Mouse (Mus musculus): ENCODE data around the gene Coro7. TPM values are rescaled to one million over a fixed set of nuclear protein-coding genes. Genes with fewer than 3 reads are reported as not detected.

The Coro7 gene
- total RNA-seq, 2 experiments from 2014 or later = 78.4 to 85.4 TPM

DNA sequence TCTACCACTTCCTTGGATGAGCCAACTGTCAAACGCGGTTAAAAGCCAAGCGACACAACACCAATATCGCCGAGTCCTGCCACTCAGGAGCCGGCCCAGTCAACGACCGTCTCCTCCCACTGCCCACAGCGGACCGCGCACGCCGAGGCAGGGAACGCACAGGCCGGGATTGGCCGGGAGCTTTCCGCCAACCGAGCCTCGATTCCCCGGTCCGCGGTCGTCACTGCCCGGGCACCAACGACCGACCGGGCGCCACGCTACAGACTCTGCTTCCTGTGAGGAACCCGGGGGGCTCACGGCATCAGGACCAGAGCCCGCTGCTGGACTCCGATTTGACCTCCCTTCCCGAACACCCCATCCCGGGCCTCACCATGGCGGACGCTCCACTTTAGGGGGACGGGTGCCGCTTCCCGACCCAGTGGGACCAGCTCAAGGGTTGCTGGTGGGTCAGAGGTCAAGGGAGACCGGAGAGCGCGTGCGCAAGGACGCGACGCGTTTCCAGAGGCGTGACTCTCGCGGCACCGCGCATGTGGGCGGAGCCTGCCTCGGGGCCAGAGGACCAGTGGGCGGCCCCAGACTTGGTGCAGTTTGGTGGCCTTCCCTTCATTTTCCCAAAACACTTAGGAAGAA lies 55.0 kb downstream of the Coro7 start, which contains the start of gene Pam16:
Gene Pam16, minus strand, starts transcription at position 508 of the 630 bp plus-strand sequence.
- DNase-seq (ENCODE audit: low spot score in 2 of 2) = peak; percentile 90 to 91

DNA sequence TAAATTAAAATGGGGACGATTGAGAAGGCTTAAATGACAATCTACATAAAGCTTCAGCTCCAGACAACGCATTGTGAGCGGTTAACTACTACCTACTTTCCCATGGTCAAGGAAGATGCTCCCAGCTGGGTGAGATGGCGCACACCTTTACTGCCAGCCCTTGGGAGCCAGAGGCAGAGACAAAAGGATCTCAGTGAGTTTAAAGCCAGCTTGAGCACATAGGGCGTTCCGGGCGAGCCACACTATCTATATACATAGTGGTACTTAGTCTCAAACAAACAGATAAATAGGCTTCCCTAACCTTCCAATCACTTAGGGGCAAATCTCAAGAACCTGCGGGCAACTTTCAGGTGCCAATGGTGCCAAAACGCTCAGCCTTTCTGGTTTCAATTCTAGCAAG lies 55.5 kb downstream of the Coro7 start:
- no peak for DNase-seq (ENCODE audit: low spot score in 2 of 2)

DNA sequence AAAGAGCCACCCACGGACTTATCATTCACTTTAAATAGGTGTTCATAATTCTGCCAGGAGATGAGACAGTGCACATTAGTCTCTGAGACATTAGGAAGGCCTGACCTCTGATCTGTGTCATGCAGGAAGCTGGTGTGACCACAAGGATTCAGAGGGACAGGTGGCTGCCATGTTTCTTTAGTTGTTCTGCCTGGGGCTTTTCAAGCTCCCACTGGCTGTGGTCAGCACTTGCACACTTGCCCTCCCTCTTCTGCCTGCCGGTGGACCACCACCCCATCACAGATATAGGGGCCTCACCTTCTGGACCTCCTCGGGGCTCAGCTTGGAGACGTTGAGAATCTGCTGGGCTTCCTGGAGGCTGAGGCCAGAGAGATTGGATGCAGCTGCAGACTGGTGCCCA lies 62.7 kb downstream of the Coro7 start:
- no peak for DNase-seq (ENCODE audit: low spot score in 2 of 2)

DNA sequence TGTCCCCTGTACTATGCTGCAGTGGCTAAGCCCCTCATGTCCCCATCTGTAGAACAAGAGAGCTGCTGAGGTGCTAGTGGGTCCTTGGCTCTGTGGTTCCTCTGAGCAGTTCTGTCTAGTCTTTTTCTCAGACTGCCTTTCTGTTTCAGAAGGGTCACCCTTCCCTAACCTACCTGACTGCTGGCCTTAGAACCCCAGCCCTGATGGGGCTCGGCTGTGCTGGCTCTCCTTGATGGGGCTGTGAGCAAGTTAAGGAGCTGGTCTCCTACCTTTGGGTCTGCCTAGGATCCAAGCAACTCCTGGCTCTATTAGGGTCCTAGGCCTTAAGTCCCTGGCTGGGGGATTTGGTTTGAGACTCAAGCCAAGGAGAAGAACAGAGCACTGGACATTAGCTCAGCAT lies 64.3 kb downstream of the Coro7 start:
- DNase-seq (ENCODE audit: low spot score in 2 of 2) = no peak

DNA sequence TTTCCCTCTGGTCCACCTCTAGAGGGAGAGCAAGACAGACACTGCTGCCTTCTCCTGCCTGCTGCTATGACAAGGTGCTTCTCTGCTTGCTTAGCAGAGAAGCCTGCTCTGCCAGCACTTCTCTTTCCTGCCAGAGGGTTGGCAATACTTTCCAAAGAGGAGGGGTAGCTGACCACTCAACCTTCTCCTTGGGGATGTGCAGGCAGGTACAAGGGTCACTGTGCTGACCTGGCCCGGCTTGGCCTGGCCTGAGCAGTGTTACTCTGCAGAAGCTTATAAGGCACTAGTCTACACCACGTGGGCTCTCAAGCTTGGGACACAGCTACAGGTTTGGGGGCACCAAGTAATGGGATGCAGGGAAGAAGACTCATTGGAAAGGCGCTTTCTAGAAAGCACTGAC lies 64.9 kb downstream of the Coro7 start:
- DNase-seq (ENCODE audit: low spot score in 2 of 2) = no peak

DNA sequence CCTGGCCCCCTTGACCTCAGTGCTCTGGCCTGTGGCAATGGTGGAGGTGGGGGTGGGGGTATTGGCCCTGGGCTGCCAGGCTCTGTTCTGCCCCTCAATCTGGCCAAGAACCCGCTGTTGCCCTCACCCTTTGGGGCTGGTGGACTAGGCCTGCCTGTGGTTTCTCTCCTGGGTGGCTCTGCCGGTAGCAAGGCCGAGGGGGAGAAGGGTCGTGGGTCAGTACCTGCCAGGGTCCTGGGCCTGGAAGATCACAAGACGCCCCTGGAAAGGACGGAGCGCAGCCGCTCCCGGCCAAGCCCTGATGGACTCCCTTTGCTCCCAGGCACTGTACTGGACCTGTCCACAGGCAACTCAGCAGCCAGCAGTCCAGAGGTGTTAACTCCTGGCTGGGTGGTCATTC lies 65.8 kb downstream of the Coro7 start:
- no peak for DNase-seq (ENCODE audit: low spot score in 2 of 2)

DNA sequence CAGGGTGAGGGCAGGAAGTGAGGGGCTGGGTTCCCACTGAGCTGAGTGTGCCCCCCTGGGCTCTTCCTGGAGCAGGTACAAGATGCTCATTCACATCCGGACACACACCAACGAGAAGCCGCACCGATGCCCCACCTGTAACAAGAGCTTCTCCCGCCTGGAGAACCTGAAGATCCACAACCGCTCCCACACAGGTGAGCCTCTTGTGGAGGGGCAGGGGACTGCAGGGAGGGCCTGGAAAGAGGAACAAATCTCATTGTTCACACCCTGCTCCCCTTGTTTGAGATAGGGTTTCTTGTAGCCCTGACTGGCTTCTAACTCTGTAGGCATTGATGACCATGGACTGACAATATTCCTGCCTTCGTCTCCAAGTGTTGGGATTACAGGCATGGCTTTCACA lies 67.9 kb downstream of the Coro7 start:
- DNase-seq (ENCODE audit: low spot score in 2 of 2) = no peak

DNA sequence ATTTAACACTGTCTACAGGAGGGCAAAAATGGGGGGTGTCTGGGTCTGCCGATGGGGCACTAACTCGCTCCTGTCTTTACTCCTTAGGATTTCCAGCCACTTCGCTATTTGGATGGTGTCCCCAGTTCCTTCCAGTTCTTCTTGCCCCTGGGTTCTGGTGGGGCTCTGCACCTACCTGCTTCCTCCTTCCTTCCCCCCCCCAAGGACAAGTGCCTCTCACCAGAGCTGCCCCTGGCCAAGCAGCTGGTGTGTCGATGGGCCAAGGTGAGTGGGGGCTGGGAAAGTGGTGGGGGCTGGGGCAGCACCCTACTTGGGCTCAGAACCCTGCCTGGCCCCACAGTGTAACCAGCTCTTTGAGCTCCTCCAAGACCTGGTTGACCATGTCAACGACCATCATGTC lies 68.4 kb downstream of the Coro7 start:
- no peak for DNase-seq (ENCODE audit: low spot score in 2 of 2)

DNA sequence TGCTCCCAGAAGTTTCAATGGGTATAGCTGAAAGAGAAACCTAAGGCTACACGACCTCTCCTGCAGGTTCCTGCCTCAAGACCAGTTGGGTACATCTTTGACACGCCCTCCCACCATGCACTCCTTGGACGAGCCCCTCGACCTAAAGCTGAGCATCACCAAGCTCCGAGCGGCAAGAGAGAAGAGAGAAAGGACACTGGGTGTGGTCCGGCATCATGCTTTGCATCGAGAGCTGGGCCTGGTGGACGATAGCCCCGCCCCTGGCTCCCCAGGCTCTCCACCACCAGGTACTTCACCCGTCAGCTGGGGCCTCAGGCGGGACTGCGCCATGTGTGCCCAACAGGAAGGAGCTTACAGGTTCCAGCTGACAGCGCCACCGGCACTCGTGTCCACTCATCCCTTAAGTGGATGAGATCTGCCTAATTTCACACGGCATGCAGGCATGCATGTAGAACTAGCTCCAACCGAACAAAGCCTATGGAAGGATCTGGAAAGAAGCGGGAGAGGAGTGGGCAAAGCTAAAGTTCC lies 71.0 kb downstream of the Coro7 start:
- DNase-seq (ENCODE audit: low spot score in 2 of 2) = no peak

DNA sequence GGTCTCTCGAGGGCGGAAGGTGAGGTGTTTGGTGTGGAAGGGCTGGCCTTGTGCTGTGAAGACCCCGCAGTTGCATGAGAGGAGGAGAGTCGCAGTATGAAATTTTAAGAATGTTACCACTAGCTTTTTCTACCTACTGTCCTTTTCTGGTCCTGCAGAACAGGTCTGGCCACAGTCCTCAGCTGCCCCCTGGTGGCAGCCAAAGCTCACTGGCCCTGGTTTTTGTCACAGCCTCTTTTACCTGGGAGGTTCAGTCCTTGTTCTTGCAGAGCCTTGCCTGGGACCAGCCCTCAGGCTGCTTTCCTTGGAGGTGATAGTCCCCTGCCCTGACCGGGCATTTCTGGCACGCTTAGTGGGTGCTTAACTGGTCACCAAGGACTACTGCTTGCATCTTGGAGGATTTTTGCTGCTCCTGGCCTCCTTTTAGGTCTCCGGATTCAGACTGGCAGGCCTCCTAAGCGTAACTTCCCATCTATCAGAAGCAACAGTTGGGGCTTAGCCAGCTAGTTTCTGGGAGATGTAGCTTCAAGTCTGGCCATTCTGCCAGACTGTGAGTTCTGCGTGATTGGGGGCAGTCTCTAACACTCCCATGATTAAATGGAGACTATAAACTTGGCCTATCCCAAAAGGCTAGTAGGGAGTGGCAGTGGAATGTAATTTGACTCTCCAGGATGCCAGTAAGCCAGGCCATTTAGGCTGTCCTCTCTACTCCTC lies 71.6 kb downstream of the Coro7 start:
- DNase-seq (ENCODE audit: low spot score in 2 of 2) = peak; percentile 81 to 84

DNA sequence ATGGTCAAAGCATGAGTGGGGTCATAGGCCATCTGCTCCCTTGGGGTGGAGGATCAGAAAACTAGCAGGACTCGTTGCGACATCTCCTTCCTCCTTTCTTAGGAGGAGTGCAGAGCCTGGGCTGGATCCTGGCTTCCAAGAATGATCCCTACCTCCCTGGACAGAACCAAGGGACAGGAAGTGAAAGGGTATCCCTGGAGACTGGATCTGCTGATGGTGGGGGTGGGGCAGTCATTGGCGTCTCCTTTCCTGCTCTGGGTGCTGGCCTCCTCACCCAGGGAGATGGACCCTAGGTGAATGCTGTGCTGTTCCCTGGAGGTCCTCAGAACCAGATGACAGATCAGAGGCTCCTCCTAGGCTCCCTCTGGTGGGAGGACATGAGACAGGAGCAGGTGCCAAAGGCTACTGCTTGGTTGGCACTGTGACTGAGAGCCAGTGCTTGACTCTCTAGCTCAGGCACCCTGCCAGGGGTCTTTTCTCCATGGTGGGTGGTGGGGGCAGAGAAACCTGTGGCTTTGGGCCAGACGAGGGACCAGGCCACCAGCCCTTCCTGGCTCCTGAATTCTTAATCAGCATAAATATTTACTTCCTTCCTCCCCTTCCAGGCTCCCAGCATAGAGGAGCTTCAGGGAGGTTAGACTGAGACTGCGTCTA lies 73.0 kb downstream of the Coro7 start:
- no peak for DNase-seq (ENCODE audit: low spot score in 2 of 2)

DNA sequence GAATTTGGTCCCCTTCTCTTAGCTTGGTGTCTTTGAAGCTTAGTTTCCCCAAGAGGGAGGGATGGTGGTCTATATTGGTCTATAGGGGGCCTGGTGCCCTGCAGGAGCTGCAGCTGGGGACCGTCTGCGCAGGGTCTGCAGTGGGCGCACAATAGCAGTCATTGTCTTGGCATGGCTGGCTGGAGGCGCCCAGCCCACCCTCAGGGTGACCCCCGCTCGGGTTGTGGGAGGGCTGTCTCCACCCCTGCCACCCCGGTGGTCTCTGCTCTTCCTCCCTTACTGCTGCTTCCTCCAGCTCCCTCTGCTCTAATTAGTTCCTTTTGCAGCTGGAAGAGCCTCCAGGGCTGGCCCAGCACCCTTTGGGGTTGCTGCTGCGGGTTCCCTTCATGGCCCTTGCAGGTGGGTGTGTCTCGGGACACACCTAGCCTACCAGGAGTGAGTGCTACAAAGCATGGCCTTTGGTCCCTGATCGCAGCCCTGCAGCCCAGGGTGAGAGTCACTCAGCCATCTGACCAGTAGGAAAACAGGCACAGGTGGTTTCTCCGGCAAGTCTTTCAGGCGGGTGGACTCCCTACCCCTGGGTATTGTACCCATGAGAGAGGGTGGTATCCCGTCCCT lies 74.0 kb downstream of the Coro7 start:
- DNase-seq (ENCODE audit: low spot score in 2 of 2) = no peak

DNA sequence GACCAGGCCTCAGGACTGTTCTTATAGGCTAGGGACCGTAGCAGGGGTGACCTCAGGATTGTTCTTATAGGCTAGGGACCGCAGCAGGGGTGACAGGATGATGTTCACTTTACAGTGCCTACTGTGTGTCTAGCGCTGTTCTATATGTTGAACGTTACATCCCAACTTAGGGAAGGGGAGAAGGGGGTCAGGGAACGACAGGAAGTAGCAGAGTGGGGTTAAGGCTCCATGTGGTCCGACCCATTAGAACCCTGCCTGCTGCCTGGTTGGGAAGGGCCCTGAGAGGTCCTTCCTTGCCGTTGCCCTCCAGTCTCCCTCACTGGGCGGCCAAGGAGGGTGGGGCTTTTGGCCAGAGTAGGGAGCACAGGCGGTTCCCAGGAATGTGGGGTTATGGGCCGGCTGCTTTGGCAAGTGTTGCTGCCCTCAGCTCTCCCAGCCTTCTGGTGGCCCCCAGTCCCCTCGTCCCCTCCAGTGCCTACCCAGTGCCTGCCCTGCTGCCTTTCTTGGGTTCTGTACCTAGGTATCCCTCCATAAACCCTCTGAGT lies 75.2 kb downstream of the Coro7 start:
- no peak for DNase-seq (ENCODE audit: low spot score in 2 of 2)

DNA sequence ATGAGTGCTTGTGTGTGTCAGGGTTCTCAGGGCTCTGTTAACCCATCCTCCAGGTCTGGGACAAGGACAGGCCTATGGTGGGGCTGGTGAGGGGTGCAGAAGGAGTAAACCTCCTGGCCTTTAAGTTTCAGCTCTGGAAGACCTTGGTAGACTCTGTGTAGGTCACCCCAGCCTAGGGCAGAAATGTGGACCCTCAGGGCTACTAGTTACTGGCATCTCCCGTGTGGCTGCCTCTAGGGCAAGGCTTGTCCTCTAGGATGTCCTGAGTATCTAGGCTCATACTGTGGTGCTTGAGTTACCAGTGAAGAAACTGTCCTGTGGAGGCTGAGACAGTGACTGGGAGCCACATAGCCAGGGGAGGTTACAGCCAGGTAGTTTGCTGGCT lies 76.1 kb downstream of the Coro7 start:
- no peak for DNase-seq (ENCODE audit: low spot score in 2 of 2)

DNA sequence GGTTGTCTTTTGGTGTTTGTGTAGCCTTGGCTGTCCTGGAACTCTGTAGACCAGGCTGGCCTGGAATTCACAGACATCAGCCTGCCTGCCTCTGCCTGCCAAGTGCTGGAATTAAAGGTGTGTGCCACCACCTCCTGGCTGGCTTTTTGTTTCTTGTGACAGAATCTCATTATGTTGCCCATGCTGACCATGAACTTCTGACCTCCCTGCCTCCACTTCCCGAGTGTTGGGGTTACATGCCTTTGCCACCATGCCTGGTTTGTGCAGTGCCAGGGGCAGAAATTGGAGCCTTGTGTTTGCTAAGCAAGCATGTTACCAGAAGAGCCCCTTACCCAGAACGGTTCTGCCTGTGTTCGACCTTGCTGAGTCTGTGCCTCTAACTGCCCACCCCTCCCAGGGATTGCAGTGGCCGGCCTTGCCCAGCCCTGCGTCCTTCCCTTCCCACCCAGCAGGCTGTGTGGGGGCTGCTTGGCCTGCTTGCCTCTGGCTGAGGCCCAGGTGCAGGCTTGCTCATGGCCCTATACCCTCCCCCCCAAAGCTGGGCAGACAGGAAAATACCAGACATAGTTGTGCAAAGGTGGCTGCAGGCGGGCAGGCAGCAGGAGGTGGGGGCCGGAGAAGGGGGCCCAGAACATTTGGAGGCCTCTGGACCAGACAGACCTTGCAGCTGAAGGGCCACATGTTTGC lies 76.7 kb downstream of the Coro7 start:
- no peak for DNase-seq (ENCODE audit: low spot score in 2 of 2)

DNA sequence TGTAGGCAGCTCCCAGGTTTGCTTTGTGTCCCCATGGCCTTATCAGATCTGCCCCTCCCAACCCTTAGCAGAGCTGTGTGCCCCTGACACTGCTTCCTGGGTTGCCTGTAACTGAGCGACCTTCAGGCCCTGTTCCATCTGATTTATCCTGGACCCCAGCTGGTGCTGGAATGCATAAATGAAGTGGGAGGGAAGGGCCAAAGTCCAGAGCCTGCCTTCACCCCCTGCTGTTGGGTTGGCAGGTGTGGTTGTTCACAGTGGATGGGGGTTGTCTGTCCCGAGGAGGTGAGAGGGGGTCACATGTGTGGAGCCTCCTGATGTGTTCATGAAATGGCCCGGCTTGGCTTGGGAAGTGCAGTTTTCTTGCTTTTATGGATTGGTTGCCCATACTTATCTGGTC lies 77.4 kb downstream of the Coro7 start:
- DNase-seq (ENCODE audit: low spot score in 2 of 2) = no peak

DNA sequence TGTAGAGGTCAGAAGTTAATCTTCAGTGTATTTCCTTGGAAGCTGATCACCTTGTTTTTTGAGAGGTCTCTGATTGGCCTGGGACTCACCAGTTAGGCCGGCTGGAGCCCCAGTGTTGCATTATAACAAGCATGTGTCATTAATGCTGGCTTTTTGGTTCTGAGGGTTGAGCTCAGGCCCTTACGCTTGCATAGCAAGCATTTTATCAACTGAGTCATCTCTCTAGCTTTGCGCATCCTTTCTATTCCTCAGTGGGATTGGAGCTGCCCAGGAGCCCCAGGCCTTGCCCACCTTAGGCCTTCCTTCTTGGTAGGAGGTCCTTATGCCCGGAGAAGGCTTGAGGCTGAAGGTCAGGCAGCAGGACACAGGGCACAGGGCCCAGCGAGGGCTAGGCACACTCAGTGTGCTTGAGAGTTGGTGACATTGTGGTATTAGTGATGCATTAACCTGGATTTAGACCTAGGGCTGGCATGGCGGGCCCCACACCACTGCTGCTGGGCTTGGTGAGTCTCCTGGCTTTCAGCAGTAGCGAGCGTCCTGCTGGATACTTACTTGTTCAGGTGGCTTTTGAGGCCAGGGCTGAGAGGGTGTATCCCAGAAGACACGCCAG lies 78.8 kb downstream of the Coro7 start:
- DNase-seq (ENCODE audit: low spot score in 2 of 2) = no peak

DNA sequence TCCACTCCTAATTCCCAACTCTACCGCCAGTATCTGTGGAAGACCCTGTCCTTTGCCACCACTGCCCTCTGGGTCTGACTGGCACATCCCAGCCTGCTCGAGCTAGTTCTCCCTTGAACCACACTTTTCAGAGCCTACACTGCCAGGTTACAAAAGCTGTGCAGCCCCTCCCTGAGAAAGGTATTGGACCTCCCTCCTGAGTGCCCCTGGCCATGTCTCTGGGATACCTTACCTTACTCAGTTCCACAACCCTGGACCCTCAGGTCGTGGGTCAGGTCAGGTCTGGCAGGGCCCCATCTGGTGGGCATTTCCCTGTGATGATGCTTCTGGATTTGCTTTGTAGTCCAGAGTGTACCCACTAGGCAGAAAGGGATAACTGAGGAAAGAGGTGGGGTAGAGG lies 80.0 kb downstream of the Coro7 start:
- DNase-seq (ENCODE audit: low spot score in 2 of 2) = no peak

DNA sequence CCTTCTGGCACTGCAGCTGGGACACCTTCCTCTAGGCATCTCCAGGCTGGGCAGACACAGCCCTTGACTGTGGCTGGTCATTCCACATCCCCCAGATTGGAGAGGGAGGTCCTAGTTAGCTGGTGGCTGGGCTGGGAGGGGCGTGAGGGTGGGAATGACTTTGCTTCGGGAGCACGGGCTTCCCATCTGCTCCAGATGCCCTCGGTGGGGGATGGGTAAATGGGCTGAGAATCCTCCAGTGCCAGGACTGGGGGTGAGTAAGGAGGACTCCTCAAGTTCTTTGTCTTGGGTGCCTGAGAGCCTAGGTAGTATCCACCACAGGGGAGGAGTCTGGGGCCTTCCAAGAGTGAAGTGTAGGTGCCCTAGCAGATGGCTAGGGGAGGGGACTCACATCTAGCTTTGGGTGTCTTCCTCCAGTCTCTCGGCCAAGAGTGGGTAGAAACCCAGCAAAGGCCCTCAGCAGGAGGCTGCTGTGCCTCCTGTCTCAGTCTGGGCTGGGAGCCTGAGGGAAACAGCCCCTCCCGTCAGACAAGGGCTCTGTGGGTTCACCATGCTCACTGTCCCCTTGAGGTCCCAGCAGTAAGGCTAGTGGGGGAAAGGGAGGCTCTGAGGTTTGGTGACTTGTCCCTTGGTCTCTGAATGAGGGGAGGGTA lies 80.6 kb downstream of the Coro7 start:
- no peak for DNase-seq (ENCODE audit: low spot score in 2 of 2)

DNA sequence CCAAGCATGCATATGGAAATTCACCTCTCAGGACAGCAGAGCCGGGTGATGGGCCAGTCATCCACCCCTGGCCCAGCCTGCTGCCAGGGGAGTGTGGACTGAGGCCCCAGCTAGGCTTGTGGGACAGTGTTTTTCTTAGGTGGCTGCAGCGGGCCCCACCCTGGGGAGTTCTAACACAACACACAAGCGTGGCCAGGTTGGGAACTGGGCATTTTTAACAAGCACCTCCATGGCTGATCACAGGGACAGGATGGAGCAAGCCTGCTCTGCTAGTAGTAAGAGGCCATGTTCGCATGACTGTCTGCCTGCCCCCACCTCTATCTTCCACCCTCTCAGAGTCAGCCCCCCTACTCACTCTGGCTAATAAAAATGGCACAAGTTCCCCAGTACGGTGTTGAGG lies 81.5 kb downstream of the Coro7 start:
- no peak for DNase-seq (ENCODE audit: low spot score in 2 of 2)

All from left cerebral cortex, adult 18-20 months (tissue).